Mouse (Mus musculus): Measurements from ENCODE around the gene Gls2.

- peak; percentile 86 for TF ChIP-seq POLR2A (IDR thresholded peaks at IDR 0.05; ENCODE audit: borderline replicate concordance, insufficient read depth, low read length)
- no peak for TF ChIP-seq CTCF (IDR thresholded peaks at IDR 0.05; ENCODE audit: borderline replicate concordance, insufficient read depth, low read depth, low read length)
These were observed at the start of gene Gls2 for GRCm38 (mm10) chr10:128194024-128194550.
